Mouse (Mus musculus) spleen, postnatal 36 days (tissue): ENCODE measurements around the gene Gstt3.

Experiments used
- DNase-seq, 2 experiments: peaks; one replicate each; pipeline ENCODE4 v3.0.0; 2022; ENCODE audit warnings: low spot score in 2 of 2, mixed read lengths in 1 of 2

Gene Gstt3

DNA sequence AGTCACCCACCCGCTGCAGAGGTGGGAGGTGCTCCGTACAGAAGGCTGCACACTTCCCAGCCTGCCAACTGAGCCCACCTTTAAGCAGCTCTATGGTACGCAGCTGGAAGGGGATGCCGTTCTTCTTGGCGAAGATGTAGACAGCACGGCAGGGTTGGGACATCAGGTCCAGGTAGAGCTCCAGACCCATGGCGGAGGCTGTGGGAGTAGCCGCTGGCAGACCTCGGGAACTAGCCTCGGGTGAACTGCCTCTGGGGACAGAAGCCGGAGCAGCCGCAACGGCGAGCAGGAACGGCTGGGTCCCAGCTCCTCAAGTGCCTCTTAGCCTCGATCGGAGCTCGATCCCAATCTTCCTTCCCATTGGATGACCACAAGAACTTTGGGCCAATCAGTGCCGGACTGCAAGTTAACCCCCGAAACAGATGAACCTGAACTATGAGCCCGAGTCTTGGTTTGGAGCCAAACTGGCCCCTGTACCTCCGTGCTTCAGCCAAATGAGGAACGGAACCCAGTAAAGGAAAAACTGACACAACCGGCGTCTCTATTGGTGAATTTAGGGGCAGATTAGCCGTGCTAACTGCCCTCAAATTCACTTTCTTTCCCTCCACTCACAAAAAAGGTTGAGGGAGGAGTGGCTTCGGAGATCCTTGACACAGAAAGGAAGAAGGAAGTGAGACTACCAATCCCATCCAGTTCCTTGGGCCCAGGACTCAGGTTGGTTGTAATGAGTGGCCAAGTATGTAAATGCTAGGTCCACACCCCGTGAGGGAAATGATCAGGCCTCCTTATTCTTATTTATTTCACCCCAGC, at the start of gene Gstt3, which contains the start of gene Gm20441:
Gene Gstt3, minus strand, starts transcription at position 646 of the 810 bp plus-strand sequence.
Gene Gm20441, minus strand, starts transcription at position 186 of the 810 bp plus-strand sequence.
- DNase-seq, result peak; percentile 32 to 52

DNA sequence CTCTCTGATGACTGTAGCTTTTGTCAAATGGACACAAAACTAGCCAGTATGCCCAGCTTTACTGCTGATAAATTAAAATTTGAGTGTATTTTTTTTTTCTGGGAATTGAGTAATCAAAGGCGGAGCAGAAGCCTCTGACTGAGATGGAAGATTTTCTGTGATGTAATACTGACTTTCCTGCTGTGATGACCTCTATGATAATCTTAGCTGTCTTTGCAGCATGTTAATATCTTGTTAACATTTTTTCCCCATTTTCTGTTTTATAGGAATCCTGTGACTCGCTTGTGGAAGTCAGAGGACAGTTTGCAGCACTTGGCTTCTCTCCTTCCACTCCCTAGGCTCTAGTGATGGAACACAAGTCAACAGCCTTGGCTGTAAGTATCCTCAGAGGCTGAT, 49.1 kb upstream of the Gstt3 start:
- DNase-seq, result no peak

GRCm38 (mm10) chr10:75829529-75830274, 48.5 kb upstream of the Gstt3 start:
- DNase-seq, result no peak

DNA sequence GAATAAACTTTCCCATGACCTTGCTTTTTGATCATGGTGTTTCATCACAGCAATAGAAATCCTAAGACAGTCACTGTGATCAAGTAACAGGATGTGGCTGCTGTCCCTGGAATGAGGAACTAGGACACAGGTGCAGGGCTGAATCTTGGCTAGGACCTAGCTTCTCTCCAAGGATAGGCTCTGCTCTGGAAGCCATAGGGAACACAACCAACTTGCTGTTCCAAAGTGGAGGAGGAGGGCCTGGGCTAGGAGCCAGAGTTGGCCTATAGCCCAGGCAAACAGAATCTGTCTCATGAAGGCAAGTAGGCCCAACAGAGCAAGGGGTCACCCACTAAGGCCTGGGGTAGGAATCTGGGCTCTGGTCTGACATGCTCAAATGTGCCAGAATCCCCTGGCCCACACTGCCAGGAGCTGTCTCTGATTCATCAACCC, 47.3 kb upstream of the Gstt3 start:
- DNase-seq, result no peak

GRCm38 (mm10) chr10:75827668-75828360, 46.6 kb upstream of the Gstt3 start:
- DNase-seq, result no peak

DNA sequence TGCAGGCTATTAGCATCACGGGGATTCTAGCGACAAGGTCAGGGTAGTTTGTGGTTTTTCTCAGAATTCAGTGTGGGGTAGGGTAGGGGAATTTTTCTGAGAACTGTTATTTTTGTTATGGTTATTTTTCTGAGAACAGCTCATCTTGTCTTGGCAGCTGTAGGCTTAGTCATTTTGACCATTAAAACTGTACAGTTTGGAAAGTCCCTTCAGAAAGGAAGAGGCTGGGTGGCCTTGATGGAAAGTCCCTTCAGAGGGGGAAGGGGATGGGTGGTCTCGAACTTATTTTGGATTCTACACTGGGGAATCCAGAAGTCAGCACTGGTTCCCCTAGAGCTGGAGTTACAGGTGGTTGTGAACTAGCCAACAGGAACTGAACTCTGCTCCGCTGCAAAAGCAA, 43.3 kb upstream of the Gstt3 start:
- no peak for DNase-seq

- no peak for DNase-seq
Observed at GRCm38 (mm10) chr10:75823782-75824181, 42.6 kb upstream of the Gstt3 start.

- DNase-seq, result no peak
Observed at GRCm38 (mm10) chr10:75822443-75822842, 41.2 kb upstream of the Gstt3 start, which contains the start of gene Gstt4. TSS of gene Gstt4 (minus strand) at chr10:75822543.

GRCm38 (mm10) chr10:75819882-75820281, 38.7 kb upstream of the Gstt3 start:
- DNase-seq, result no peak

DNA sequence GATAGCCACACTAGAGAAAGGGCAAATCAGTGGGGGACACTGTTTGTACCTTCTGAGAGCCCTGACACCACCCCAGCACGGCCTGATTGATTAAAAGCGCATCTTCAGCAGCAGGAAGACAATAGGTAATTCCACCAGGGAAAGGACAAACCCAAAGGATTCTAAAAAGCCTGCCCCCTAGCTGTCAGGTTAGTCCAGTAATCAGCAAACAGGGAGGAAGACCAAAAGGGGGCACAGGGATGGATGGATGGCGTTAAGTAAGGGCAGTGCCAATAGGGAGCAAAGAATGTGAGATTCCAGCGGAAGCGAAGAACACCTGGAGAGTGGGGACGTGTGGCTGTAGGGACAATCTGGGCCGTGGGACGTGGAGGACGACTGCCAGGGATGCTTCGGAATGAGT, 37.4 kb upstream of the Gstt3 start:
- no peak for DNase-seq

- no peak for DNase-seq
Observed at GRCm38 (mm10) chr10:75804217-75804616, 23.0 kb upstream of the Gstt3 start.

DNA sequence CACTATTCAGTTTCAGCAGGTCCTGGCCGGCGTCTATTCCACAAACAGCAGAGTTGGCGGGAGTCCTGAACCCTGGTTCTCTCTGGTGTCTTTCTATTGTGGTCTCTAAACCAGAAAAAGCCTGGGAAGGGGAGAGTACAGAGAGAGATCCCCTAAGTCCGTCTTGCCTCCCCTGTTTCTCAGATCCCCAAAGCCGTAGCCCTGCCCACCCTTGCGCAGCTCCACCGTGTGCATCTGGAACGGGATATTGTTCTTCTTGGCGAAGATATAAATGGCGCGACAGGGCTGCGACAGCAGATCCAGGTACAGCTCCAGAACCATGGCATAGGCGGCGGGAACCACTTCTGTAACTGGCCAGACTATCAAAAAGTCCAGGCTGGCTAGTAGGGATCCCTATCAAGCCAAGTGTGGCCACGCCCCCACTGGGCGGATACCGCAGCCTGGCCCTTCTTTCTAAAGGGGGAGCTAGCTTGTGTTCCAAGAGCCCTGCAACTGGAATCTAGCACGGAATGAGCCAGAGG, 17.0 kb upstream of the Gstt3 start, which contains the start of gene Gstt1:
Gene Gstt1, minus strand, starts transcription at position 409 of the 521 bp plus-strand sequence.
- DNase-seq, result peak; percentile 46 to 65

- DNase-seq, result no peak
Observed at GRCm38 (mm10) chr10:75797619-75798175, 16.5 kb upstream of the Gstt3 start.

- no peak for DNase-seq
Observed at GRCm38 (mm10) chr10:75796731-75797516, 15.7 kb upstream of the Gstt3 start.

GRCm38 (mm10) chr10:75794880-75795279, 13.7 kb upstream of the Gstt3 start:
- DNase-seq, result no peak

- no peak for DNase-seq
Observed at GRCm38 (mm10) chr10:75790773-75791172, 9.6 kb upstream of the Gstt3 start.

DNA sequence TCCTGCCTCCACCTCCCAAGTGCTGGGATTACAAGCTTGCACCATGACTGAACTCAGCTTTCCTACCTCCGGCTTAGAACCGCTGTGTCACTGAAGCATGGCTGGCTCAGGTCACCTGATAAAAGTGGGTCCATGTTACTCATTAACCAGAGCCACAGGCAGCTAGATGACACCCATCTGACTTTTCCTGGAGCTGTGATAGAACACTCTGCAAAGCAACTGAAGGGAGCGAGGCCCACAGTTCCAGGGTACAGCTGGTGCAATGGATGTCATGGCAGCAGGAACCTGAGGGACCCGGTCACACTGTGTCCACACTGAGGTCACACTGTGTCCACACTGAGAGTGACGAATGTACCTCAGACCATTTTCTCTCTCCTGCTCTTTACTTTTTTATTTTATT, 8.6 kb upstream of the Gstt3 start:
- DNase-seq, result no peak

DNA sequence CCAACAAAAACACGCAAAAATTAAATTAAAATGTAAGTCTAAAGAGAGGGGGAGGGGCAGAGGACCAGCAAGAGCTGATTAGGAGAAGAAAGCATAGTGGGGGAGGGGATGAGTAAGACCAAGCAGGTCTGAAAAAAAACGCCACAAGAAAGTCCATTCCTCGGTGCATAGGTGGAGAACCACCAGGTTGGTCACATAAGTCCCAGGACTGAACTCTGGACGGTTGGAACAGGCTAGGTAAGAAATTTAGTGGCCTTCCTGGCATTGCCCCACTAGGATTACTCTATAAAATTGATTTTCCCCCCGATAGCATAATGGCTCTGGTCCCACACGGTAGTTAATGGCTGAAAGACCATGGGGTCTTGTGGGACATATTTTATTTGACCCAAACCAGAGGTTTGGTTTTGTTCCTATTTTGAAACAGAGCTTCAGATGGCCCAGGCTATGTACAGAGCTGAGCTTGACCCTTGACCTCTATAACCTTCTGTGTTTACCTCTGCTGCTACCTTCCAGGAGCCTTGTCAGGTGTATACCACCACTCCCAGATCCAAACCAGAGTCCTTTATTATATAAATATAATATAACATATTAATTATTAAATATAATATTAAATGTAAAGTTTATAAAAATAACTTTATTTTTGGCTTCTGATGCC, 8.0 kb upstream of the Gstt3 start:
- no peak for DNase-seq

DNA sequence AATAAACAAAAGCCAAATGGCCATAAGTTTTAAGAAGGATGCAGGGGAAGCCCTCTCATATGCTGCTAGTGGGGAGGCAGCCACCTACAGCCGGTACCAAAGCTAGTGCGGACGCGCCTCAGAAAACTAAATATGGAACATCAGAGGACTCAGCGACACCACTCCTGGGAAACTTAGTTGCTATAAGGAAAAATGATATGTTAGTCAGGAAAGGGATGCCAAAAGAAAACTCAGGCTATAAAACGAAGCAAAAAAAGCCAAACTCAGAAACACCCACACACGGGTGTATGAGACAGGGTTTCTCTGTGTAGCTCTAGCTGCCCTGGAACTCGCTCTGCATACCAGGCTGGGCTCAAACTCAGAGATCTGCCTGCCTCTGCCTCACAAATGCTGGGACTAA, 7.1 kb upstream of the Gstt3 start:
- DNase-seq, result no peak

- DNase-seq, result no peak
Observed at GRCm38 (mm10) chr10:75785442-75785841, 4.2 kb upstream of the Gstt3 start.
